Mouse (Mus musculus) cerebellum, adult 9-10 months (tissue): ENCODE results near the gene Hspa4l.

Experiments used
- DNase-seq: peaks from one replicate; pipeline ENCODE4 v3.0.0; 2022

Gene Hspa4l

GRCm38 (mm10) chr3:40744024-40744835 is at the start of gene Hspa4l:
Gene Hspa4l (plus strand): TSS chr3:40744495.
- no peak for DNase-seq

- DNase-seq: no peak
Measured at GRCm38 (mm10) chr3:40695162-40695561, 49.1 kb upstream of the Hspa4l start.

GRCm38 (mm10) chr3:40698834-40699233 is 45.5 kb upstream of the Hspa4l start:
- DNase-seq: no peak

GRCm38 (mm10) chr3:40704816-40705430 is 39.4 kb upstream of the Hspa4l start:
- DNase-seq: no peak

GRCm38 (mm10) chr3:40708655-40709054 is 35.6 kb upstream of the Hspa4l start, which contains the start of gene Slc25a31:
Gene Slc25a31 (plus strand): TSS chr3:40708855.
- DNase-seq: no peak

GRCm38 (mm10) chr3:40716056-40716455 is 28.2 kb upstream of the Hspa4l start:
- no peak for DNase-seq

GRCm38 (mm10) chr3:40719022-40719421 is 25.3 kb upstream of the Hspa4l start:
- no peak for DNase-seq

GRCm38 (mm10) chr3:40738381-40738912 is 5.8 kb upstream of the Hspa4l start:
- DNase-seq: no peak

GRCm38 (mm10) chr3:40744836-40745660 is 753 bp downstream of the Hspa4l start:
- peak; percentile 94 for DNase-seq

- no peak for DNase-seq
Measured at GRCm38 (mm10) chr3:40745661-40746547, 1.6 kb downstream of the Hspa4l start.

GRCm38 (mm10) chr3:40760746-40761145 is 16.5 kb downstream of the Hspa4l start:
- no peak for DNase-seq

- no peak for DNase-seq
Measured at GRCm38 (mm10) chr3:40761312-40761711, 17.0 kb downstream of the Hspa4l start.

GRCm38 (mm10) chr3:40793783-40794182 is 49.5 kb downstream of the Hspa4l start:
- no peak for DNase-seq

GRCm38 (mm10) chr3:40798054-40798453 is 53.8 kb downstream of the Hspa4l start:
- no peak for DNase-seq

- peak; percentile 34 for DNase-seq
Measured at GRCm38 (mm10) chr3:40798500-40798899, 54.2 kb downstream of the Hspa4l start.

GRCm38 (mm10) chr3:40799530-40800372 is 55.5 kb downstream of the Hspa4l start, which contains the start of gene Plk4:
Gene Plk4 (plus strand): TSS chr3:40800019.
- peak; percentile 94 for DNase-seq

- DNase-seq: no peak
Measured at GRCm38 (mm10) chr3:40800373-40800823, 56.1 kb downstream of the Hspa4l start.

- no peak for DNase-seq
Measured at GRCm38 (mm10) chr3:40806871-40807270, 62.6 kb downstream of the Hspa4l start.

GRCm38 (mm10) chr3:40808686-40809085 is 64.4 kb downstream of the Hspa4l start:
- no peak for DNase-seq

- no peak for DNase-seq
Measured at GRCm38 (mm10) chr3:40809894-40810293, 65.6 kb downstream of the Hspa4l start.

- no peak for DNase-seq
Measured at GRCm38 (mm10) chr3:40813275-40813674, 69.0 kb downstream of the Hspa4l start.
